Mouse (Mus musculus): ENCODE results near the gene Tarsl2.

DNA sequence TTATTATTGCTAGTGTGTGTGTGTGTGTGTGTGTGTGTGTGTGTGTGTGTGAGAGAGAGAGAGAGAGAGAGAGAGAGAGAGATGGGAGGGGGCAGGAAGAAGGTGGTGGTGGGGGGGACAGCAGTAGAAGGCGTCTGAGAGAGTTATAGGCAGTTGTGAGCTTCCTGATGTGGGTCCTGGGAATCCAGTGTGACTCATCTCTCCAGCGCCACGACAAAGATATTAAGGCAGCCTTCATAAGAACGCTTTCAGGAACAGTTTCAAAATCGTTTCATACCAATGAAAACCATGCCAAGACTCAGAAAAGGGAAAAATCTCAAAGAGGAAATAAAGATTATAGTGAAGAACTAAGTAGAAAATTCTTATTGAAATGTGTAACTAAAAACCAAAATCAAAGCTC lies 36.5 kb downstream of the Tarsl2 start:
- TF ChIP-seq POLR2A (IDR thresholded peaks at IDR 0.05; ENCODE audit: borderline replicate concordance, extremely low read depth, low read depth, low read length) (no peak), CTCF (IDR thresholded peaks at IDR 0.05; ENCODE audit: insufficient read depth, low read length) (no peak)

Measured in lung, adult 2 months (tissue).